Mouse (Mus musculus) hindbrain, embryonic 10.5 days (tissue): ENCODE measurements at regions not wholly inside any gene's neighbourhood (a gene's known extent, or its start where the extent isn't known, plus 50 kb on each side); places are given as distances from the start of the nearest gene placed in this dataset.
A peak's percentile ranks its signal among the peaks of the same experiment; 100 is the strongest.

ENCODE experiments used
- DNase-seq: peaks from one replicate; pipeline ENCODE4 v3.0.0-alpha.2; 2017; ENCODE audit warnings: low spot score
- H3K27ac ChIP-seq: fragments of 300-500 bp; sonication (generic); 2 replicates; pipeline ENCODE4 v1.5.1; 2016; ENCODE audit warnings: mild to moderate bottlenecking, moderate library complexity
- H3K27me3 ChIP-seq: fragments of 300-500 bp; sonication (generic); 2 replicates; pipeline ENCODE4 v1.6.1; 2016; ENCODE audit warnings: mild to moderate bottlenecking; ENCODE audit not compliant: poor library complexity, insufficient read depth, severe bottlenecking
- H3K36me3 ChIP-seq: fragments of 300-500 bp; sonication (generic); 2 replicates; pipeline ENCODE4 v1.6.1; 2016; ENCODE audit warnings: mild to moderate bottlenecking, moderate library complexity
- H3K4me1 ChIP-seq: fragments of 300-500 bp; sonication (generic); replicated peaks from 2 replicates; pipeline ENCODE4 v1.6.1; 2016; ENCODE audit warnings: mild to moderate bottlenecking
- H3K4me3 ChIP-seq: fragments of 300-500 bp; sonication (generic); 2 replicates; pipeline ENCODE4 v1.5.1; 2016; ENCODE audit warnings: mild to moderate bottlenecking, moderate library complexity
- H3K9me3 ChIP-seq: fragments of 300-500 bp; sonication (generic); 2 replicates; pipeline ENCODE4 v1.6.1; 2016; ENCODE audit warnings: mild to moderate bottlenecking, moderate library complexity
- WGBS: fragments of 180-500 bp; shearing (Covaris S2); methylation state at CpG from one replicate; pipeline ENCODE4 v1.1.7; 2016; 5-methylcytosine and 5-hydroxymethylcytosine counted together

DNA sequence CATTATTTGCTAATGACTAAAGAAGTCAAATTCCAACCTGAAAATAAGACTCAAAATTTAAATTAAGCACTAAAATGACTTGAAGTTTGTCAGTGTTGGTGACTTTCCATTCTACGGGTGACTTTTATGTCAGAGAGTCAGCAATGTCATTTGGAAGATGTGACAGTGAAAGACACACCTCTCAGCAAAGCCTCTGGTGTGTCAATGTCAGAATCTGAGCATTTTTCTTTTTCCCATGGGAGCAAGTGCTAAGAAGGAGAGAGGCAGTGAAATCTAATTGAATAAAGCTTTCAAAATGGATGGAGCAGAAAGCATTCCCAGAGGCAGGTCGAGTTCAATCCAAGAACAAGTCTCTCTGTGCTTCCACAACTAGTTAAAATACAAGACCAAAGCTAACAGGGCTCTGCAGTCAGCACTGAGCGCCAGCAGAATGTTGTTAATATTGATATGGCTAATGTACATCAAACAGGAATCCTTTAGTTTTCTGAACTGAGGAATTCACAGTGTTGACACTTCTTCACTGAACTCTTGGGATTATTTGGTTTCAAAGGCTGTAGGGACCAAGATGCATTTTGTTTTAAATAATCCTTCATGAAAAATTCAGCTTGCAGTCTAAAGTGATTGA, 170.4 kb upstream of the Megf9 start:
- Histone ChIP-seq H3K27ac (no peak overlapping the region), H3K4me1 (no peaks in the 10 kb centered on the region), H3K36me3 (no peaks in the 10 kb centered on the region), H3K9me3 (no peaks in the 10 kb centered on the region), H3K27me3 (no peaks in the 10 kb centered on the region), H3K4me3 (no peak overlapping the region)
- WGBS: 66% methylated on average over 3 of the region's 3 CpGs
- no peak for DNase-seq

DNA sequence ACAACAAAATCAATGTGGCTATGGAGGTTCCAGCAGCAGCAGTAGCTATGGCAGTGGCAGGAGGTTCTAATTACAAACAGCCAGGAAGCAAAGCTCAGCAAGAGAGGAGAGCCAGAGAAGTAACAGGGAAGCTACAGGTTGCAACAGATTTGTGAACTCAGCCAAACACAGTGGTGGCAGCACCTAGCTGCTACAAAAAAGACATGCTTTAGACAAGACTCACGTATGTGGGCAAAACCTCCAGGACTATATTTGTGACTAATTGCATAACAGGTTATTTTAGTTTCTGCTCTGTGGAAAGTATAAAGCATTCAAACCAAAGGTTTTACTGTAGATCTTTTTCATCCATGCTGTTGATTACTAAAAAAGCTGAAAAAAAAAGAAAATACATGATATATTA, 166.1 kb upstream of the Megf9 start:
- Histone ChIP-seq H3K27me3 (no peaks in the 10 kb centered on the region), H3K4me3 (no peak overlapping the region), H3K36me3 (no peaks in the 10 kb centered on the region), H3K9me3 (no peaks in the 10 kb centered on the region), H3K27ac (no peak overlapping the region), H3K4me1 (no peaks in the 10 kb centered on the region)
- DNase-seq: no peak
- 80% methylated on average over 1 of the region's 1 CpGs for WGBS

DNA sequence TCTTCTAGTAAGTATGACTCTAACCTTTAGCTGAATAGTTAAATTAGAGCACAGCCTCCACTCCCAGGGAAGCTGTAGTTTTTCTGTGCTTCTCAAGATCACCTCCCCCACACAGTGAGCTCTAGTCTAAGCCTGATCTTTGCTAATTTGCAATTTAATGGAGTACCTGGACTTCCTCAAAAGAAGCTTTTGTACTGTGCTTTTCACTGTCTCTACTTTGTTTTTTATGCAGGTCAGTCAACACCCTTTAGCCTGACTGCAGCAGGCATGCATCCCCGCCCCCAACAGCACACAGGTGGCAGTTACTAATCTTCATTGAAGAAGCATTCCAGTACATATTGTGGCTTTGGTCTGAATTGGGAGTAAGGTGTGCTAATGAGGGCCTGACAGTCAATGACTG, 129.4 kb upstream of the Megf9 start:
- no peak overlapping the region for H3K4me3 ChIP-seq
- no peaks in the 10 kb centered on the region for H3K36me3 ChIP-seq
- no peaks in the 10 kb centered on the region for H3K27me3 ChIP-seq
- 77% methylated on average over 1 of the region's 1 CpGs for WGBS
- no peaks in the 10 kb centered on the region for H3K9me3 ChIP-seq
- DNase-seq: no peak
- H3K4me1 ChIP-seq: no peaks in the 10 kb centered on the region; the same call in 1 of the 2 replicates
- no peak overlapping the region for H3K27ac ChIP-seq

DNA sequence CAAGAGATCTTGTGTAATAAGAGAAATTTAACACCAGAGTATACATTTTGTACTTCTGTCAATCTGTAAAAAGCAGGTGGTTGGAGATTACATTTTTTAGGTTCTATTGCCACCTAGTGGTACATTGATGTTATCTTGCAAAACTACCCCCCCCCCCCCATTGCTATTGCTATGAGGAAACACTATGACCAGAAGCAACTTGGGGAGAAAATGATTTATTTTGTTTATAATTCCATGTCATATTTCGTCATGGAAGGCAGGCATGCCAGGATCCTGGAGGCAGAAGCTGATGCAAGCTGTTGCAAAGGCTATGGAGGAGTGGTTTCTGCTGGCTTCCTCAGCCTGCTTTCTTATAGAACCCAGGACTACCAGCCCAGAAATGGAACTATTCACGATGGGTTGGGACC, 86.6 kb upstream of the Megf9 start:
- H3K4me3 ChIP-seq: no peak overlapping the region
- H3K9me3 ChIP-seq: no peaks in the 10 kb centered on the region
- no peaks in the 10 kb centered on the region for H3K36me3 ChIP-seq
- H3K27me3 ChIP-seq: no peaks in the 10 kb centered on the region
- no peaks in the 10 kb centered on the region for H3K4me1 ChIP-seq
- H3K27ac ChIP-seq: no peak overlapping the region
- DNase-seq: no peak
- 54% methylated on average over 2 of the region's 2 CpGs for WGBS

DNA sequence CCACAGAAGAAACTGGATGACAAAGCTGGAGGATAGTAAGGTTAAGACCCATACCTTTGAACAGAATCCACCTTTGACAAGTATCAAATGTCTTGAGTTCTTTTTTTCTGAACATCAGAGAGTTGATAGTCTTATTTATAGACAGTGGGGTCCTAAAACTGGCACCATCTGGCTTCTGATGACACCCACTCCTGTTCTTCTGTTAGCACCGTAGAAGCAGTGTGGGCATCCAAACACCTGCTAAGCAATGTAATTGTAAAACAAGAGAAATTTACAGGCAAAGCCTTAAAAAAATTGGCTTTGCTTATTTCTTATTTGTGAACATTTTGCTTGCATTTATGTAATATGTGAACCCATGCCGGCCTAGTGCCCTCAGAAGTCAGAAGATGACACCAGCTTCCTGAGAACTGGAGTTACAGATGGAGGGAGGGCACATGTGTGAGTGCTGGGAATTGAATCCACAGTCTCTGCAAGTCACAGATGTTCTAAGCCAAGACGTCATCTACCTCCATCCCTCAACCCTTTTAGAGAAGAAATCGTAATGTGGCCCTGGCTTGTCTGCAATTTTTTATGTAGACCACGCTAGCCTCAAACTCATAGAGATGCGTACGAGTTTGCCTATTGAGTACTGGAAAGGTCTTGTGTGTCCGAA, 85.0 kb upstream of the Megf9 start:
- Histone ChIP-seq H3K4me3 (no peak overlapping the region), H3K27ac (no peak overlapping the region), H3K36me3 (no peaks in the 10 kb centered on the region), H3K27me3 (no peaks in the 10 kb centered on the region), H3K9me3 (no peaks in the 10 kb centered on the region), H3K4me1 (no peaks in the 10 kb centered on the region)
- DNase-seq: no peak
- 90% methylated on average over 8 of the region's 8 CpGs for WGBS

DNA sequence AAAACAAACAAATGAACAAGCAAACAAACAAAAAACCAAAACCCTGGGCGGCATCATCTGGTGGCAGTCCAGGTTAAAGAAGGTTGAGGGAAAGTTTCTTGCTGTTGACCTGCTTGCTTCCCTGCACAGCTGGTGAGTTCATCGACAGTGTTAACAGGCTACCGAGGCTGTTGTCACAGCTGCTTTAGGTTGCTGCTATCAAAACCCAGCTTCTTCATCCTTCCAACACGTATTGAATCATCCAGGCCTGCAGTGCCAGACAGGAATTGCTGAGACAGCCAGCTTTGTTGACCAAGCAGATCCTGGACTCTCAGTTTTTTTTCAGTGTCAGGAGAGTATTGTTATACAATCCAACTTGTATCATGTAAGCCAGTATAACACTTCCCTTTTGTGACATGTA, 81.0 kb upstream of the Megf9 start:
- Histone ChIP-seq H3K9me3 (no peaks in the 10 kb centered on the region), H3K27me3 (no peaks in the 10 kb centered on the region), H3K27ac (no peak overlapping the region), H3K36me3 (no peaks in the 10 kb centered on the region), H3K4me1 (peaks cover 8% of the 10 kb centered on the region), H3K4me3 (no peak overlapping the region)
- DNase-seq: peak; percentile 20
- WGBS: 63% methylated on average over 4 of the region's 4 CpGs

DNA sequence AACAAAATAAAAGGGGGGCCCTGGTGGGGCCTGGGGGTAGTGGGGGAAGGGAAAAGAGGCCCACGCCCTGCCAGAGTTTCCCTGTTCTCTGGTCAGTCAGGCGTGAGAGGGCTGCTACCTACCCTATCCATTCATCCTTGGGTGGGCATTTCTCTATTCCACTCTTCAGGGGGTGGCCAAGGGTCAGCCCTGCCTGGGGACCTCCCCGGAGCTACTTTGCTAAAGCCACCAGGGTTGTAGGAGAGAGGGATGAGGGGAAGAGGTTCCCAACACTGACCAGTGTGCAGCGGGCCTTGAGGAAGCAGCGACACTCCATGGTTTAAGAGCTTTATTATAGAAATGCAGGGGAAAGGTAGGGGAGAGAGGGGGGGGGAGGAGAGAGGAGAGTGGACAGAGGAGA, 79.6 kb upstream of the Megf9 start:
- H3K9me3 ChIP-seq: no peaks in the 10 kb centered on the region
- no peaks in the 10 kb centered on the region for H3K27me3 ChIP-seq
- peaks cover 8% of the 10 kb centered on the region for H3K4me1 ChIP-seq
- H3K36me3 ChIP-seq: no peaks in the 10 kb centered on the region
- peak; percentile 5 for DNase-seq
- no peak overlapping the region for H3K4me3 ChIP-seq
- WGBS: 28% methylated on average over 5 of the region's 5 CpGs
- H3K27ac ChIP-seq: no peak overlapping the region

DNA sequence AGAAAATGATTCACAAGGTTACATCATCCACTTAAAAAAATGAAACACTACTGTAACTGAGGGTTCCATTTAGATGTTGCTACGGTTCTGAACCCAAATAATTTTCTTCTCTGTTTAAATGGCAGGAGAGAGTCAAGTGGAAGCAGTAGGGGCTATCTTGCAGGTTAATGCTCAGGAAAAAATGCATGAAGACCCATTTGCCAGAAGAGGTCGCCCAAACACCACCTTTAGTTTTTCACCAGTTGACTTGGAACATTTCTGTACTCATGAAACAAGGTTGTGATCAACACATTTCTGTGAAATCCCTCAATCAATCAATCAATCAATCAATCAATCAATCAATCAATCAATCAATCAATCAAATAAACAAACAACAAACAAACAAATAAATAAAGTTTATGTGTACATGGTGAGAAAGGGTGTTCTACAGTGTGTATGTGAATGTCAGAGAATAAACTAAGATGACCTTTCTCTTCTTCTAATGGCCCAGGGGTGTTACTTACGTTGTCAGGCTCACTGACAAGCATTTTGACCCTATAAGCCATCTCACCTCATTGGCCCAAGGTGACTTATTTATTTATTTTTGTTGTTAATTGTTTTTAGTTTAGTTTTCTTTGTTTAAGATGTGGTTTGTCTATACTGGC, 68.5 kb upstream of the Megf9 start:
- H3K36me3 ChIP-seq: no peaks in the 10 kb centered on the region
- peak; percentile 38 for DNase-seq
- no peaks in the 10 kb centered on the region for H3K4me1 ChIP-seq
- H3K27ac ChIP-seq: no peak overlapping the region
- H3K4me3 ChIP-seq: no peak overlapping the region
- H3K9me3 ChIP-seq: no peaks in the 10 kb centered on the region
- no peaks in the 10 kb centered on the region for H3K27me3 ChIP-seq
- 27% methylated on average over 3 of the region's 3 CpGs for WGBS

DNA sequence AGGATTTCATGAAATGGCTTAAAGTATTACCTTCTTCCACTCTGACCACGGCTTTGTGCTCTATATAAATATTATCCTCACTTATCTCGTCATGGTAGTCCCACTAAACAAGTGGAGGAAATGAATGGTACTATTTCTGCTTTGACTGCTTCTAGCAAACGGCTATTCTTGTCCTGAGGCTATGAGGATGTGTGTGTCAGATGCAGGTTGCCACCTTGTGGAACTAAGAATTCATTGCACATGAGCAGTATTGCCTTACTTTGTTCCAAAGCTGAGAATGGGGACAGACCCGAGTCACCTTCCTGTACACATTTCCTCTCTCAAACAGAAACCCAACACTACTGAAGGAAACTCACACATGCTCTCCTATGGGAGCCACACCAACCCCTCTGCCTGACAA, 66.5 kb upstream of the Megf9 start:
- 22% methylated on average over 4 of the region's 4 CpGs for WGBS
- peak; percentile 19 for DNase-seq
- Histone ChIP-seq H3K4me1 (no peaks in the 10 kb centered on the region), H3K4me3 (no peak overlapping the region), H3K27me3 (no peaks in the 10 kb centered on the region), H3K36me3 (no peaks in the 10 kb centered on the region), H3K9me3 (no peaks in the 10 kb centered on the region), H3K27ac (no peak overlapping the region)
